Mouse (Mus musculus) lung, postnatal 0 days (tissue): Measurements from ENCODE around the gene D7Ertd443e. TPM values are rescaled to one million over a fixed set of nuclear protein-coding genes. Genes with fewer than 3 reads are reported as not detected.

ENCODE experiments used
- ATAC-seq: fragments of 200-750 bp; cut with Nextera tagmentation; 2 replicates; pipeline ENCODE4 v1.8.0; 2017; ENCODE audit warnings: moderate library complexity
- DNase-seq: peaks from one replicate; pipeline ENCODE4 v3.0.0-alpha.2; 2016; ENCODE audit warnings: low spot score
- H3K27ac ChIP-seq: fragments of 300-500 bp; sonication (generic); 2 replicates; pipeline ENCODE4 v1.5.1; 2014; ENCODE audit warnings: antibody characterized with exemption, mild to moderate bottlenecking, low read length, mixed read lengths
- H3K27me3 ChIP-seq: fragments of 300-500 bp; sonication (generic); replicated peaks from 2 replicates; pipeline ENCODE4 v1.6.1; 2014; ENCODE audit warnings: low read length, mixed read lengths; ENCODE audit not compliant: insufficient read depth
- H3K36me3 ChIP-seq: fragments of 300-500 bp; sonication (generic); 2 replicates; pipeline ENCODE4 v1.6.1; 2014; ENCODE audit warnings: low read length, mixed read lengths; ENCODE audit not compliant: insufficient read depth
- H3K4me1 ChIP-seq: fragments of 300-500 bp; sonication (generic); 2 replicates; pipeline ENCODE4 v1.6.1; 2014; ENCODE audit warnings: antibody characterized with exemption, low read depth, low read length, mixed read lengths; ENCODE audit not compliant: insufficient read depth
- H3K4me2 ChIP-seq: fragments of 300-500 bp; sonication (generic); replicated peaks from 2 replicates; pipeline ENCODE4 v1.6.1; 2014; ENCODE audit warnings: low read depth, mild to moderate bottlenecking, low read length, moderate library complexity, mixed read lengths
- H3K4me3 ChIP-seq: fragments of 300-500 bp; sonication (generic); 2 replicates; pipeline ENCODE4 v1.5.1; 2014; ENCODE audit warnings: low read depth, low read length
- H3K9ac ChIP-seq: fragments of 300-500 bp; sonication (generic); replicated peaks from 2 replicates; pipeline ENCODE4 v1.6.1; 2014; ENCODE audit warnings: low read depth, mild to moderate bottlenecking
- H3K9me3 ChIP-seq: fragments of 300-500 bp; sonication (generic); 2 replicates; pipeline ENCODE4 v1.6.1; 2016; ENCODE audit warnings: low read length, mixed read lengths
- CTCF ChIP-seq: IDR thresholded peaks from 2 replicates; pipeline ENCODE4 v1.5.1; 2016; ENCODE audit warnings: antibody characterized with exemption, mild to moderate bottlenecking
- EP300 ChIP-seq: IDR thresholded peaks from 2 replicates; pipeline ENCODE4 v1.6.1; 2016; ENCODE audit warnings: antibody characterized with exemption, mild to moderate bottlenecking, control low read depth
- WGBS: fragments of 180-500 bp; shearing (Covaris S2); extraction: QIAGEN DNeasy Blood & Tissue Kit; methylation state at CpG from one replicate; pipeline ENCODE4 v1.1.7; 2014; 5-methylcytosine and 5-hydroxymethylcytosine counted together
- polyA plus RNA-seq: library from polyadenylated mRNA; unstranded; fragments of >200 nt; fragmentation: Nextera tagmentation; extraction: Ambion mirVana; gene quantifications from 2 replicates; pipeline ENCODE4 v1.2.1, GENCODE M21; 2015

Gene D7Ertd443e
- polyA plus RNA-seq, 1 experiment from 2014 or later: 0.17 TPM

DNA sequence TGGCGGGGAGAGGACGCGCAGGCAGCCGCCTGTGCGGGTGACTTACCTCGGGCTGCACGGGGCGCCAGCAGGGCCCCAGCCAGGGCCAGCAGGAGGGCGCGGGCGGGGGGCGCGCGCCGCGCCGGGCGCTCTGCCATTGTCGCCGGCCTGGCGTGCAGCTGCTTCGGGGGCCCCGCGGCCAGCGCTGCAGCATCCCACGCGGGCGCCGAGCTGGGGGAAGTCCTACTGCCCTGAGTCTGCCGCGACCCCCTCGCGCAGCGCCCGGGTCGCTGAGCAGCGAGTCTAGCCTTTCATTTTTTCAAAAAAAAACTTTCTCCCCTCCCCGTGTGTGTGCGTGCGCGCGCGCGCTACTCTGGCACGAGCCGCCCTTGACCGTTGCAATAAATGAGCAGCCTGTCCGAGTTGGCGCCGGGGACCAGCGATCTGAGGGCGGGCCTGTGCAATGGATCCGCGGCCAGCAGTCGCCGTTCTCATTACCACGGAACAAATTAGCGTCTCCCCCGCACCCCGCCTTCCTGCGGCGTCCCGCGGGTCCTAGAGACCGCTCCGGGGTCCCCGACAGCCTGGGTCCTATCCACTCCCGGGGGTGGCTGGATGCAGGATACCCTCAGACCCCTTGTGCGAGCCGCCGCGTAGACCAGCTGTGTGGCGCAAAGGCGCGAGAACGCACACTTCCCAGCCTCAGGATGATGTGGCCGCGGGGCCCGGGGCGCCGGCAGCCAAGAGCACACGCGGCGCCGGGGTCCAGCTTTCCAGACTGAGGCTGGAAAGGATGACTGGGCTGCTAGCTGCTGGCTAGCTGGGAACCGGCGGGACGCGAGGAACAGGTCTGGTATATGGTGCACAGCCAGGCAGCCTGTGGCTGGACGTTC, 160.5 kb downstream of the D7Ertd443e start:
- Histone ChIP-seq H3K27me3 (no peaks in the 10 kb centered on the region), H3K36me3 (no peaks in the 10 kb centered on the region), H3K27ac (no peak overlapping the region), H3K9me3 (no peaks in the 10 kb centered on the region), H3K4me3 (peak overlapping the region; percentile 68), H3K9ac (peak overlapping the region; percentile 39), H3K4me2 (peak overlapping the region; percentile 99), H3K4me1 (peaks cover 30% of the 10 kb centered on the region; the same call in 1 of the 2 replicates)
- DNase-seq (peak; percentile 59), ATAC-seq (peak; percentile 45)
- TF ChIP-seq CTCF (no peak), EP300 (no peak)
- whole genome bisulfite sequencing: 1% methylated on average over 76 of the region's 90 CpGs

- H3K9ac ChIP-seq: peak overlapping the region; percentile 39; the same call in 1 of the 2 replicates
- no peak overlapping the region for H3K27ac ChIP-seq
- H3K4me1 ChIP-seq: peaks cover 26% of the 10 kb centered on the region; the same call in 1 of the 2 replicates
- ATAC-seq (no peak; the same call in 1 of the 2 replicates), DNase-seq (no peak)
- no peaks in the 10 kb centered on the region for H3K36me3 ChIP-seq
- WGBS: 0% methylated on average over 13 of the region's 14 CpGs
- no peaks in the 10 kb centered on the region for H3K27me3 ChIP-seq
- H3K4me3 ChIP-seq: peak overlapping the region; percentile 68
- no peaks in the 10 kb centered on the region for H3K9me3 ChIP-seq
- peak overlapping the region; percentile 99 for H3K4me2 ChIP-seq
- TF ChIP-seq EP300 (no peak), CTCF (no peak)
Measured at GRCm38 (mm10) chr7:134224421-134224740, 161.1 kb downstream of the D7Ertd443e start.

DNA sequence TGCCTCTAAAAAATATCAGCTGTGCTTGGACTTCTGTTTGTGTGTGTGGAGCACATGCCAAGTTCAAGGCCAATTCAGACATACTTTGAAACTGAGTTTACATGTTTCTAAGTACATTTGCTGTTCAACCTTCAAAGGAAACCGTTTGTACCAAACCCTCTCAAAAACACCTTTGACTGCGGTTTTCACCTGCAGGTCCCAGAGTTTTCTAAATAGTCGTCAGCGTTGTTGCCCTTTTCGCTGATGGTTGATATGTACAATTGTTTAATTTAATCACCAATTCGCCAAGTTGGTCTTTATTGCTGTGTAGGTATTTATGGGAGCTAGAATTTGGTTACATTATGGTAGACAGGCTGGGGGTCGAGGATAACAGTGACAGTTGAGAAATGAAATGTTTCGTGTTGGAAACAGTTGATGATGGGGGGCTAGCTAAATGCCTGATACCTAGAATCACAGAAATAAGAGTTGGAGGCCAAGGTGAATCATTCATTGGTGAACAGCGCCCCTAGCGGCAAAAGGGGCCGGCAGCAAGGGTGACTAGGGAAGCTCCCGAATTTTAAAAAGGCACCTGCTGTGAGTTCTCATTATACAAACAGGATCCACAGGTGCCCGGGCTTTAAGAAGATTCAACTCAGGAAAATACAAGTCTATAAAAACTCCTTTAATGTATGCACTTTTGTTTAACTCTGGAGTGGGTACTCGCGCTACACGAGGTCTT, 161.9 kb downstream of the D7Ertd443e start:
- Histone ChIP-seq H3K9ac (no peak overlapping the region), H3K27ac (no peak overlapping the region), H3K4me2 (peak overlapping the region; percentile 99), H3K9me3 (no peaks in the 10 kb centered on the region), H3K4me3 (peak overlapping the region; percentile 68), H3K4me1 (peaks cover 25% of the 10 kb centered on the region; the same call in 1 of the 2 replicates), H3K27me3 (no peaks in the 10 kb centered on the region), H3K36me3 (no peaks in the 10 kb centered on the region)
- peak; percentile 79 for DNase-seq
- WGBS: 20% methylated on average over 16 of the region's 16 CpGs
- ATAC-seq: no peak
- TF ChIP-seq EP300 (peak; percentile 24; the same call in 1 of the 2 replicates), CTCF (peak; percentile 85)

Other genes with a start within 250 kb of the D7Ertd443e start
- 2.5 and 2.6 TPM in 2 replicates for gene Adam12, start 153.5 kb downstream of the D7Ertd443e start, polyA plus RNA-seq